Mouse (Mus musculus): ENCODE results near the gene Tent5c.

DNA sequence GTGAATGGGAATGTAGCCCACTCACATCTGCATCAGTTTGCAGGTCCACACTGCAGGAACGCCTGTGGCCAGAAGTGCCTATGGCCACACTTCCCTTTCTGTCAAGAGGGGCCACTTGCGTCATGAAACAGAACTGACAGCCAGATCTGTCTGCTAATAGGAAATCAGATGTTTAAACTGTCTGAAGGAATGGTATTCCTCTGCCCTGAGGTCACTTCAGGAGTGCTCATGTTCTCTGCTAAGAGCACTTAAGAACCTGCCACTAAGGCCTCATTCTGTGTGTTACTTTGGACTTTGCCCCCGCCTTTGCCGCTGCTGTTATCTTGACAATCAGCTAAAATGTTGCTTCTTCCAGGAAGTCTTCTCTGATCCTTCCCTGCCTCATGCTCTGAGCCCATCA, 48.4 kb downstream of the Tent5c start:
- TF ChIP-seq CTCF (IDR thresholded peaks at IDR 0.05; ENCODE audit: low read depth), result no peak
- TF ChIP-seq EP300 (IDR thresholded peaks at IDR 0.05; ENCODE audit: low read depth), result no peak

Measured in liver, embryonic 14.5 days (tissue).